Mouse (Mus musculus): ENCODE measurements around the gene Emsy. TPM values are rescaled to one million over a fixed set of nuclear protein-coding genes. Genes with fewer than 3 reads are reported as not detected.
A peak's percentile ranks its signal among the peaks of the same experiment; 100 is the strongest.

Emsy gene
- polyA plus RNA-seq, 1 experiment = 20.9 TPM

DNA sequence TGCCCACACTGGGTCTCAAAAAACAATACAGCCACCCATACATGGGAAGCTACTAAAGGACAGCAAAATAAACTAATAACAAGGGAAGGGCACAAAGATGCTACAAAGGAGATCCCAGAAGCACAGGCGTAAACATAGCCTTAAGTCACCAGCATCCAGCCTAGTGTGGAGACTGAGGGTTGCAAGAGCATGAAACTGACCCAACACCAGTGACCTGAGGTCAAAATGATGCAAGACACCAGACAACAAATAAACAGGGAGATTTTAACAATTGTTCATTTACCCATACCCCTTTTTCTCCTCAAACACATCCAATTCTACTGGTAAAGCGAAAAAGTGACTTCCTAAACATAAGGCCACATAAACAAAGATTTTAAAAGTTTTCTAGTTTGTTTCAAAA is 20.0 kb downstream of the Emsy start:
- 92% methylated on average over 2 of the region's 2 CpGs for WGBS
- TF ChIP-seq POLR2A (IDR thresholded peaks at IDR 0.05; ENCODE audit: low read depth, low read length) = no peak
- no peak for TF ChIP-seq CTCF (conservative IDR thresholded peaks at IDR 0.05; ENCODE audit: insufficient read depth, insufficient read length, low read depth, low read length)
- DNase-seq = no peak
- Histone ChIP-seq H3K4me1 (ENCODE audit: control insufficient read depth, insufficient read depth, low read length) (no peaks in the 10 kb centered on the region), H3K27me3 (replicated peaks; ENCODE audit: control insufficient read depth, insufficient read depth, low read length) (no peaks in the 10 kb centered on the region), H3K36me3 (ENCODE audit: control insufficient read depth, insufficient read depth, low read length) (peaks cover 1% of the 10 kb centered on the region; the same call in 1 of the 2 replicates), H3K4me3 (ENCODE audit: insufficient read depth, low read depth, low read length) (no peak overlapping the region), H3K27ac (ENCODE audit: insufficient read depth, low read depth, low read length) (no peak overlapping the region)

DNA sequence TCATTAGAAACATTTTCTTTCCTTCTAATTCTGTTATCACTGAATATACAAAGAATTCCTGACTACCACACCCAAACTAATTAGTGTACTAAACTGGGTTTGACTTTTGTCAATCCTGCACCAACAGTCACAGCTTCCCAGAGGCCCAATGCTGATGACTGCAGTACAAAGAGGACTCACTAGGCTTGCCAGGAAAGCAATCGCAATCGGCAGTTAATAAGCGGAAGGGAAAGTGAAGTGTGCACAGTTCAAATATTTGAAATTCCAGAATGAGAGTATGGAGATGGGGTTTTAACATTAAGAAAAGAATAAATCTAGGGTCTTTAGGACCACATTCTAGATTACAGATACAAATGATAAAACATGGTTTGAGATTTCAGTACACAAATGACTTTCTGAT is 23.6 kb downstream of the Emsy start:
- peaks cover 2% of the 10 kb centered on the region for H3K36me3 ChIP-seq (ENCODE audit: control insufficient read depth, insufficient read depth, low read length)
- 45% methylated on average over 3 of the region's 3 CpGs for WGBS

DNA sequence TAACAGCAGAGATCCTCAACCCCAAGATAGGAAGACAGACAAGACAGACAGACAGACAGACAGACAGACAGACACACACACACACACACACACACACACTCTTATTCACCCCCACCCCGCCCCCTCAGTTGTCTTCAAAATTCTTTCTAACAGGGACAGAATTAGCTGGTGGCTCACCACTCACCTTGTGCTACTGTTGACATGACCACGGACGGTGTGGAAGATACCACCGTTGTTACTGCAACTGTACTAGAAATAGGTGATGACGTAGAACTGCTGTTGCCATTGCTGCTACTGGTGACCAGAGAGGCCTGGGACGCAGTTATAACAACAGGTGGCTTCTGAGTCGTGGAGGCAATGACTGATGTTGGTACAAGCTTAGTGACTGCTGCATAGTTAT is 26.6 kb downstream of the Emsy start:
- Histone ChIP-seq H3K36me3 (ENCODE audit: control insufficient read depth, insufficient read depth, low read length) (peaks cover 5% of the 10 kb centered on the region), H3K4me1 (ENCODE audit: control insufficient read depth, insufficient read depth, low read length) (no peaks in the 10 kb centered on the region), H3K4me3 (ENCODE audit: insufficient read depth, low read depth, low read length) (no peak overlapping the region), H3K27ac (ENCODE audit: insufficient read depth, low read depth, low read length) (no peak overlapping the region), H3K27me3 (replicated peaks; ENCODE audit: control insufficient read depth, insufficient read depth, low read length) (no peaks in the 10 kb centered on the region)
- DNase-seq = no peak
- WGBS = 92% methylated on average over 7 of the region's 7 CpGs
- TF ChIP-seq POLR2A (IDR thresholded peaks at IDR 0.05; ENCODE audit: low read depth, low read length) (no peak), CTCF (conservative IDR thresholded peaks at IDR 0.05; ENCODE audit: insufficient read depth, insufficient read length, low read depth, low read length) (no peak)

More for the DNA sequence above, 23.6 kb downstream of the Emsy start:
- TF ChIP-seq POLR2A (IDR thresholded peaks at IDR 0.05; ENCODE audit: low read depth, low read length) = no peak
- TF ChIP-seq CTCF (conservative IDR thresholded peaks at IDR 0.05; ENCODE audit: insufficient read depth, insufficient read length, low read depth, low read length) = no peak
- H3K27me3 ChIP-seq (replicated peaks; ENCODE audit: control insufficient read depth, insufficient read depth, low read length) = no peaks in the 10 kb centered on the region
- H3K4me3 ChIP-seq (ENCODE audit: insufficient read depth, low read depth, low read length) = no peak overlapping the region
- H3K4me1 ChIP-seq (ENCODE audit: control insufficient read depth, insufficient read depth, low read length) = no peaks in the 10 kb centered on the region
- no peak overlapping the region for H3K27ac ChIP-seq (ENCODE audit: insufficient read depth, low read depth, low read length)
- no peak for DNase-seq

DNA sequence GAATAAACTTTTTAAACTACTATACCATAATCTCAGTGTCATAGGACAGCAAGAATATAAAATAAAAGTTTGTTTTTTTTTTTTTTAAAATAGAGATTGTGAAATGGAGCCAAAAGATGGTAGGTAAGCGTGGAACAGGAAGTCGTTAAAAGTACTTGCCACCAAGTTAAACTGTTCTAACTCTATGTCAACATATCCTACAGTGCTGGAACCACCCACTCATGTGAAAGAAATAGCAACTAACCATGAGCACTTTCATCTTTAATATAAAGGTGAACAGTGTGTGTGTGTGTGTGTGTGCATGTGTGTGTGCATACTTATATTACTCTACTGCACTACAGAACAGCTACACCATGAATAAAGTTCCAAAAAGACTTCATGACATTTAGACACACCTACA is 38.8 kb downstream of the Emsy start:
- no peaks in the 10 kb centered on the region for H3K27me3 ChIP-seq (replicated peaks; ENCODE audit: control insufficient read depth, insufficient read depth, low read length)
- no peaks in the 10 kb centered on the region for H3K4me1 ChIP-seq (ENCODE audit: control insufficient read depth, insufficient read depth, low read length)
- DNase-seq = no peak
- H3K4me3 ChIP-seq (ENCODE audit: insufficient read depth, low read depth, low read length) = no peak overlapping the region
- H3K27ac ChIP-seq (ENCODE audit: insufficient read depth, low read depth, low read length) = no peak overlapping the region
- WGBS = 73% methylated on average over 2 of the region's 2 CpGs
- peaks cover 5% of the 10 kb centered on the region for H3K36me3 ChIP-seq (ENCODE audit: control insufficient read depth, insufficient read depth, low read length)
- TF ChIP-seq POLR2A (IDR thresholded peaks at IDR 0.05; ENCODE audit: low read depth, low read length) = no peak
- no peak for TF ChIP-seq CTCF (conservative IDR thresholded peaks at IDR 0.05; ENCODE audit: insufficient read depth, insufficient read length, low read depth, low read length)

DNA sequence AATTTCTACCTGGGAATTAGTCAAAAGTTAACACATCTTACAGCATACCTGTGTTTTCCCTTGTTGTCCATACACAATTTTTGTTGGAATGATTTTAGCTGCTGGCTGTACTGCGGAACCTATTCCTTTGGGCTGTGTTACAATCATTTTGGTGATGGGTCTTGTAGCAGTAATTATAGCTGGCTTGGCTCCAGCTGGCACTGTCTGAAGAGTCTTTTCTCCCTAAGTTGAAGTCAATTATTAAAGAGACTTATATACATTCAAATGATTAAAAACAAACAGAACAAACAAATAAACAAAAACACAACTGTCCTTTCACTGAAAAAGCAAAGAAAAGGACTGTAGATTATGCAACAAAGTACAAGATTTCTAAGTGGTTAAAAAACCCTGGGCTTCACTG is 43.6 kb downstream of the Emsy start:
- peaks cover 3% of the 10 kb centered on the region for H3K36me3 ChIP-seq (ENCODE audit: control insufficient read depth, insufficient read depth, low read length)
- H3K27me3 ChIP-seq (replicated peaks; ENCODE audit: control insufficient read depth, insufficient read depth, low read length) = no peaks in the 10 kb centered on the region
- H3K4me1 ChIP-seq (ENCODE audit: control insufficient read depth, insufficient read depth, low read length) = no peaks in the 10 kb centered on the region
- DNase-seq = no peak
- H3K4me3 ChIP-seq (ENCODE audit: insufficient read depth, low read depth, low read length) = no peak overlapping the region
- TF ChIP-seq CTCF (conservative IDR thresholded peaks at IDR 0.05; ENCODE audit: insufficient read depth, insufficient read length, low read depth, low read length) (no peak), POLR2A (IDR thresholded peaks at IDR 0.05; ENCODE audit: low read depth, low read length) (no peak)
- WGBS = 97% methylated on average over 1 of the region's 1 CpGs
- no peak overlapping the region for H3K27ac ChIP-seq (ENCODE audit: insufficient read depth, low read depth, low read length)

DNA sequence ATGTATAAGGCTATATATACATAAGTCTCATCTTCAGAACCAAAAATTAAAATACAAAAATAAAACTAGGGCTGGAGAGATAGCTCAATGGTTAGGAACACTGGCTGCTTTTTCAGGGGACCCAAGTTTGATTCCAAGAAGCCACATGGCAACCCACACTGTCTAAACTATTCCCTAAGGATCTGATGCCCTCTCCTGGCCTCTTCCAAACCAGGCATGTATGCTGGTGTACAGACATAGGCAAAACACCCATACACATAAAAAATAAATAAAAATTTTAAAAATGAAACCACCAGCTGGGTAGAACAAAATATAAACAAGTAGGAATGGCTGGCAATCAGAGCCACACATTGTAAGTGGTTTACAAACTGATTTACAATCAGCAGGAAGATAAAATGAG is 48.1 kb downstream of the Emsy start:
- no peak for DNase-seq
- TF ChIP-seq CTCF (conservative IDR thresholded peaks at IDR 0.05; ENCODE audit: insufficient read depth, insufficient read length, low read depth, low read length) = no peak
- H3K27me3 ChIP-seq (replicated peaks; ENCODE audit: control insufficient read depth, insufficient read depth, low read length) = no peaks in the 10 kb centered on the region

DNA sequence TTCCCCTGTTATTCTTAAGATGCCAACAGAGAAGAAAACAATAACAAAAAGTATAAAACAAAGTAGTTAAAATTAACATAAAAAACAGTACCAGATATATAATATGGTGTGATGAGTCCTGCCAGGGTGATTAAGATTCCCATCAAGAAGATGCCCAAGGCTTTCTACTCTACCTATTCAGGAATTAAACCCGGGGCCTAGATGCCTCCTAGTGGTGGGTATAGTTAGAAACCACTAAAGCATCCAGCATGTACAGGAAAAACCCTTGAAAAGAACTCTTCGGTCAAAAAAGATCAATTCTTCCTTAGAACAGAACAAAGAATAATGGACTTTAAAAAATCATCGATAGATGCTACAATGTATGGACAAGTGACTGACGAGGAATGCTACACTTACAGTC is 49.4 kb downstream of the Emsy start:
- TF ChIP-seq POLR2A (IDR thresholded peaks at IDR 0.05; ENCODE audit: low read depth, low read length) (no peak), CTCF (conservative IDR thresholded peaks at IDR 0.05; ENCODE audit: insufficient read depth, insufficient read length, low read depth, low read length) (no peak)
- Histone ChIP-seq H3K27ac (ENCODE audit: insufficient read depth, low read depth, low read length) (no peak overlapping the region), H3K4me3 (ENCODE audit: insufficient read depth, low read depth, low read length) (no peak overlapping the region), H3K27me3 (replicated peaks; ENCODE audit: control insufficient read depth, insufficient read depth, low read length) (no peaks in the 10 kb centered on the region), H3K4me1 (ENCODE audit: control insufficient read depth, insufficient read depth, low read length) (no peaks in the 10 kb centered on the region), H3K36me3 (ENCODE audit: control insufficient read depth, insufficient read depth, low read length) (no peaks in the 10 kb centered on the region; the same call in 1 of the 2 replicates)
- WGBS = 79% methylated on average over 4 of the region's 4 CpGs
- peak; percentile 32 for DNase-seq

More for the DNA sequence above, 48.1 kb downstream of the Emsy start:
- no peaks in the 10 kb centered on the region; the same call in none of the 2 replicates for H3K36me3 ChIP-seq (ENCODE audit: control insufficient read depth, insufficient read depth, low read length)
- H3K4me1 ChIP-seq (ENCODE audit: control insufficient read depth, insufficient read depth, low read length) = no peaks in the 10 kb centered on the region
- H3K4me3 ChIP-seq (ENCODE audit: insufficient read depth, low read depth, low read length) = no peak overlapping the region
- H3K27ac ChIP-seq (ENCODE audit: insufficient read depth, low read depth, low read length) = no peak overlapping the region

DNA sequence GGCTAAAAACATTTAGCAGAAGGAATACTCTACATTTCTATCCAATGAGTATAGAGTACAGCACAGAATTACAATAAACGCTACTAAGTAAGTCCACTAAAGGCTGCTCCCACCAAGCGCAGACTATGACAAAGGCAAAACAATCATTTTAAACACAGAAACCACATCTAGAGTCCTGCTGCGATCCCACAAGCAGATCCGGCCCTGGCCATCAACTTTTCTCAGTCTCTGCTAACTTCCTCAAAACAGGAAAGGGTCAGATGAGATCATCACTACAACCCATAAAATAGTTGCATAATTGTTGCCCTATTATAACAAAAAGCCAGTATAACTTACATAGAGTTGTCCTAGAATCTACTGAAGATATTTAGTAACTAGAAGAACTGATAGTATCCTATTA is 54.9 kb downstream of the Emsy start:
- DNase-seq = peak; percentile 33
- H3K27me3 ChIP-seq (replicated peaks; ENCODE audit: control insufficient read depth, insufficient read depth, low read length) = no peaks in the 10 kb centered on the region
- H3K27ac ChIP-seq (ENCODE audit: insufficient read depth, low read depth, low read length) = no peak overlapping the region
- no peaks in the 10 kb centered on the region for H3K4me1 ChIP-seq (ENCODE audit: control insufficient read depth, insufficient read depth, low read length)
- 68% methylated on average over 4 of the region's 4 CpGs for WGBS
- TF ChIP-seq CTCF (conservative IDR thresholded peaks at IDR 0.05; ENCODE audit: insufficient read depth, insufficient read length, low read depth, low read length) (no peak), POLR2A (IDR thresholded peaks at IDR 0.05; ENCODE audit: low read depth, low read length) (no peak)
- no peaks in the 10 kb centered on the region; the same call in none of the 2 replicates for H3K36me3 ChIP-seq (ENCODE audit: control insufficient read depth, insufficient read depth, low read length)
- H3K4me3 ChIP-seq (ENCODE audit: insufficient read depth, low read depth, low read length) = no peak overlapping the region

Measured in kidney, adult 2 months (tissue).